Mouse (Mus musculus) heart, postnatal 25 days (tissue): ENCODE results near the gene Psma2. TPM values are rescaled to one million over a fixed set of nuclear protein-coding genes. Genes with fewer than 3 reads are reported as not detected.

Experiments
- total RNA-seq, 2 experiments: library from RNA; stranded (reverse); gene quantifications; 2 replicates each; pipeline ENCODE4 v1.2.3; 2021

Gene Psma2
- total RNA-seq, 2 experiments from 2014 or later = 50.5 to 52.2 TPM

Other genes with a start within 250 kb of the Psma2 start
- under 1 TPM; 0.21 to 0.31 TPM for gene Hecw1, start 90.0 kb upstream of the Psma2 start, total RNA-seq
- gene Mrpl32, start 75 bp upstream of the Psma2 start, total RNA-seq = 10 to 100 TPM; 43.6 to 44.1 TPM
- gene AW209491, start 16.9 kb downstream of the Psma2 start, total RNA-seq = 10 to 100 TPM in 1 of 2 experiments, 1 to 10 TPM in 1; 9.4 to 11.0 TPM